Mouse (Mus musculus): ENCODE measurements at regions not wholly inside any gene's neighbourhood (a gene's known extent, or its start where the extent isn't known, plus 50 kb on each side); places are given as distances from the start of the nearest gene placed in this dataset.

- H3K9me3 ChIP-seq (ENCODE audit: control insufficient read depth, low read length): 0 out of 2 replicates have a peak, but pooled peaks cover 2% of the 10 kb centered on the region
- 83% methylated on average over 22 of the region's 22 CpGs for whole genome bisulfite sequencing
Measured at GRCm38 (mm10) chr9:11277810-11278209, 373.2 kb upstream of the Cntn5 start.

GRCm38 (mm10) chr9:11276966-11277365, 372.4 kb upstream of the Cntn5 start:
- no peak for ATAC-seq (replicated peaks; ENCODE audit: low FRiP score)
- 65% methylated on average over 4 of the region's 4 CpGs for WGBS
- 0 out of 2 replicates have a peak, but pooled peaks cover 2% of the 10 kb centered on the region for H3K9me3 ChIP-seq (ENCODE audit: control insufficient read depth, low read length)

More at GRCm38 (mm10) chr9:11277810-11278209, 373.2 kb upstream of the Cntn5 start:
- DNase-seq (ENCODE audit: low spot score): no peak
- H3K4me2 ChIP-seq: no peak overlapping the region
- H3K9ac ChIP-seq (ENCODE audit: low read depth, low read length): no peak overlapping the region
- no peak overlapping the region for H3K4me3 ChIP-seq (ENCODE audit: low read depth, low read length)
- H3K27me3 ChIP-seq (replicated peaks; ENCODE audit: control insufficient read depth, insufficient read depth, low read length): no peaks in the 10 kb centered on the region
- H3K27ac ChIP-seq (ENCODE audit: low read depth, low read length): no peak overlapping the region
- H3K4me1 ChIP-seq (replicated peaks; ENCODE audit: control insufficient read depth, insufficient read depth, low read length): no peaks in the 10 kb centered on the region
- no peaks in the 10 kb centered on the region for H3K36me3 ChIP-seq (ENCODE audit: control insufficient read depth, insufficient read depth, low read length)
- ATAC-seq (replicated peaks; ENCODE audit: low FRiP score): no peak

GRCm38 (mm10) chr9:11256848-11257247, 352.3 kb upstream of the Cntn5 start:
- 53% methylated on average over 1 of the region's 1 CpGs for WGBS
- no peak for ATAC-seq (replicated peaks; ENCODE audit: low FRiP score)

More at GRCm38 (mm10) chr9:11276966-11277365, 372.4 kb upstream of the Cntn5 start:
- H3K4me3 ChIP-seq (ENCODE audit: low read depth, low read length): no peak overlapping the region
- H3K27me3 ChIP-seq (replicated peaks; ENCODE audit: control insufficient read depth, insufficient read depth, low read length): no peaks in the 10 kb centered on the region
- no peak overlapping the region for H3K27ac ChIP-seq (ENCODE audit: low read depth, low read length)
- no peak overlapping the region for H3K9ac ChIP-seq (ENCODE audit: low read depth, low read length)
- no peaks in the 10 kb centered on the region for H3K4me1 ChIP-seq (replicated peaks; ENCODE audit: control insufficient read depth, insufficient read depth, low read length)
- no peak for DNase-seq (ENCODE audit: low spot score)
- H3K36me3 ChIP-seq (ENCODE audit: control insufficient read depth, insufficient read depth, low read length): no peaks in the 10 kb centered on the region
- no peak overlapping the region for H3K4me2 ChIP-seq

GRCm38 (mm10) chr9:11206829-11207228, 302.3 kb upstream of the Cntn5 start:
- H3K9me3 ChIP-seq (ENCODE audit: control insufficient read depth, low read length): no peaks in the 10 kb centered on the region
- no peaks in the 10 kb centered on the region for H3K4me1 ChIP-seq (replicated peaks; ENCODE audit: control insufficient read depth, insufficient read depth, low read length)
- H3K36me3 ChIP-seq (ENCODE audit: control insufficient read depth, insufficient read depth, low read length): no peaks in the 10 kb centered on the region
- no peak overlapping the region for H3K4me3 ChIP-seq (ENCODE audit: low read depth, low read length)
- 78% methylated on average over 6 of the region's 6 CpGs for WGBS
- no peak overlapping the region for H3K4me2 ChIP-seq
- ATAC-seq (replicated peaks; ENCODE audit: low FRiP score) (no peak), DNase-seq (ENCODE audit: low spot score) (no peak)
- no peak overlapping the region for H3K27ac ChIP-seq (ENCODE audit: low read depth, low read length)
- no peaks in the 10 kb centered on the region for H3K27me3 ChIP-seq (replicated peaks; ENCODE audit: control insufficient read depth, insufficient read depth, low read length)
- no peak overlapping the region for H3K9ac ChIP-seq (ENCODE audit: low read depth, low read length)

More at GRCm38 (mm10) chr9:11256848-11257247, 352.3 kb upstream of the Cntn5 start:
- Histone ChIP-seq H3K4me2 (no peak overlapping the region), H3K9ac (ENCODE audit: low read depth, low read length) (no peak overlapping the region), H3K36me3 (ENCODE audit: control insufficient read depth, insufficient read depth, low read length) (no peaks in the 10 kb centered on the region), H3K4me3 (ENCODE audit: low read depth, low read length) (no peak overlapping the region), H3K9me3 (ENCODE audit: control insufficient read depth, low read length) (no peaks in the 10 kb centered on the region), H3K27me3 (replicated peaks; ENCODE audit: control insufficient read depth, insufficient read depth, low read length) (no peaks in the 10 kb centered on the region), H3K4me1 (replicated peaks; ENCODE audit: control insufficient read depth, insufficient read depth, low read length) (no peaks in the 10 kb centered on the region), H3K27ac (ENCODE audit: low read depth, low read length) (no peak overlapping the region)
- DNase-seq (ENCODE audit: low spot score): no peak

DNA sequence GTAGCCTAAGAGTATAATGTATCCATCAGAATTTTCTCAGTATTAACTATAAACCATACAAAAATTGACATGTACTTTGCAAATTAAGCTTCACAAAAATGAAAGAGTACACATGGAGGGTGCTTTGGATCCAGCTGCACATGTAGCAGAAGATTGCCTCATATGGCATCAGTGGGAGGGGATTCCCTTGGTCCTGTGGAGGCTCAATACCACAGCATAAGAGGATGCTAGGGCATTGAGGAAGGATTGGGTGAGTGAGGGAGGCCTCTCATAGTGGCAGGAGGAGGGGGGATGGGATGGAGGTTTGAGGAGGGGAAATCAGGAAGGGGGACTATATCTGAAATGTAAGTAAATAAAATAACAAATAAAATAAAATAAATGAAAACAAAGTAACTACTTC, 301.7 kb upstream of the Cntn5 start:
- H3K9me3 ChIP-seq (ENCODE audit: control insufficient read depth, low read length): no peaks in the 10 kb centered on the region
- ATAC-seq (replicated peaks; ENCODE audit: low FRiP score) (no peak), DNase-seq (ENCODE audit: low spot score) (no peak)
- no peak overlapping the region for H3K4me2 ChIP-seq
- no peak overlapping the region for H3K27ac ChIP-seq (ENCODE audit: low read depth, low read length)
- no peaks in the 10 kb centered on the region for H3K4me1 ChIP-seq (replicated peaks; ENCODE audit: control insufficient read depth, insufficient read depth, low read length)
- no peaks in the 10 kb centered on the region for H3K36me3 ChIP-seq (ENCODE audit: control insufficient read depth, insufficient read depth, low read length)
- H3K4me3 ChIP-seq (ENCODE audit: low read depth, low read length): no peak overlapping the region
- H3K9ac ChIP-seq (ENCODE audit: low read depth, low read length): no peak overlapping the region
- no peaks in the 10 kb centered on the region for H3K27me3 ChIP-seq (replicated peaks; ENCODE audit: control insufficient read depth, insufficient read depth, low read length)

GRCm38 (mm10) chr9:11192183-11192582, 287.6 kb upstream of the Cntn5 start:
- 78% methylated on average over 2 of the region's 2 CpGs for WGBS
- Histone ChIP-seq H3K27ac (ENCODE audit: low read depth, low read length) (no peak overlapping the region), H3K4me1 (replicated peaks; ENCODE audit: control insufficient read depth, insufficient read depth, low read length) (no peaks in the 10 kb centered on the region), H3K4me2 (no peak overlapping the region), H3K27me3 (replicated peaks; ENCODE audit: control insufficient read depth, insufficient read depth, low read length) (no peaks in the 10 kb centered on the region), H3K9me3 (ENCODE audit: control insufficient read depth, low read length) (no peaks in the 10 kb centered on the region), H3K36me3 (ENCODE audit: control insufficient read depth, insufficient read depth, low read length) (no peaks in the 10 kb centered on the region), H3K4me3 (ENCODE audit: low read depth, low read length) (no peak overlapping the region), H3K9ac (ENCODE audit: low read depth, low read length) (no peak overlapping the region)
- ATAC-seq (replicated peaks; ENCODE audit: low FRiP score): no peak
- DNase-seq (ENCODE audit: low spot score): no peak

GRCm38 (mm10) chr9:11145799-11146198, 241.2 kb upstream of the Cntn5 start:
- Histone ChIP-seq H3K4me1 (replicated peaks; ENCODE audit: control insufficient read depth, insufficient read depth, low read length) (no peaks in the 10 kb centered on the region), H3K4me2 (no peak overlapping the region), H3K9ac (ENCODE audit: low read depth, low read length) (no peak overlapping the region), H3K9me3 (ENCODE audit: control insufficient read depth, low read length) (peaks cover 2% of the 10 kb centered on the region; the same call in 1 of the 2 replicates), H3K4me3 (ENCODE audit: low read depth, low read length) (no peak overlapping the region), H3K27me3 (replicated peaks; ENCODE audit: control insufficient read depth, insufficient read depth, low read length) (no peaks in the 10 kb centered on the region), H3K36me3 (ENCODE audit: control insufficient read depth, insufficient read depth, low read length) (no peaks in the 10 kb centered on the region), H3K27ac (ENCODE audit: low read depth, low read length) (no peak overlapping the region)
- WGBS: 95% methylated on average over 1 of the region's 1 CpGs
- DNase-seq (ENCODE audit: low spot score) (no peak), ATAC-seq (replicated peaks; ENCODE audit: low FRiP score) (no peak)

GRCm38 (mm10) chr9:11126833-11127232, 222.3 kb upstream of the Cntn5 start:
- Histone ChIP-seq H3K4me2 (no peak overlapping the region), H3K27me3 (replicated peaks; ENCODE audit: control insufficient read depth, insufficient read depth, low read length) (no peaks in the 10 kb centered on the region), H3K4me3 (ENCODE audit: low read depth, low read length) (no peak overlapping the region), H3K4me1 (replicated peaks; ENCODE audit: control insufficient read depth, insufficient read depth, low read length) (no peaks in the 10 kb centered on the region), H3K27ac (ENCODE audit: low read depth, low read length) (no peak overlapping the region), H3K9me3 (ENCODE audit: control insufficient read depth, low read length) (no peaks in the 10 kb centered on the region), H3K36me3 (ENCODE audit: control insufficient read depth, insufficient read depth, low read length) (no peaks in the 10 kb centered on the region), H3K9ac (ENCODE audit: low read depth, low read length) (no peak overlapping the region)
- ATAC-seq (replicated peaks; ENCODE audit: low FRiP score): no peak; the same call in 1 of the 2 replicates
- WGBS: 72% methylated on average over 5 of the region's 5 CpGs
- no peak for DNase-seq (ENCODE audit: low spot score)

- Histone ChIP-seq H3K36me3 (ENCODE audit: control insufficient read depth, insufficient read depth, low read length) (no peaks in the 10 kb centered on the region), H3K27me3 (replicated peaks; ENCODE audit: control insufficient read depth, insufficient read depth, low read length) (no peaks in the 10 kb centered on the region), H3K4me2 (no peak overlapping the region), H3K9me3 (ENCODE audit: control insufficient read depth, low read length) (no peaks in the 10 kb centered on the region), H3K4me3 (ENCODE audit: low read depth, low read length) (no peak overlapping the region), H3K4me1 (replicated peaks; ENCODE audit: control insufficient read depth, insufficient read depth, low read length) (no peaks in the 10 kb centered on the region), H3K27ac (ENCODE audit: low read depth, low read length) (no peak overlapping the region), H3K9ac (ENCODE audit: low read depth, low read length) (no peak overlapping the region)
- DNase-seq (ENCODE audit: low spot score) (no peak), ATAC-seq (replicated peaks; ENCODE audit: low FRiP score) (no peak)
Measured at GRCm38 (mm10) chr9:11119153-11119552, 214.6 kb upstream of the Cntn5 start.
